Mouse (Mus musculus) kidney, postnatal 14 days (tissue): Measurements from ENCODE around the gene Sost.

Experiments used
- DNase-seq: peaks from one replicate; pipeline ENCODE4 v3.0.0; 2022; ENCODE audit warnings: mixed read lengths

The Sost gene

GRCm38 (mm10) chr11:101982981-101983411, 16.2 kb upstream of the Sost start:
- DNase-seq, result peak; percentile 59

DNA sequence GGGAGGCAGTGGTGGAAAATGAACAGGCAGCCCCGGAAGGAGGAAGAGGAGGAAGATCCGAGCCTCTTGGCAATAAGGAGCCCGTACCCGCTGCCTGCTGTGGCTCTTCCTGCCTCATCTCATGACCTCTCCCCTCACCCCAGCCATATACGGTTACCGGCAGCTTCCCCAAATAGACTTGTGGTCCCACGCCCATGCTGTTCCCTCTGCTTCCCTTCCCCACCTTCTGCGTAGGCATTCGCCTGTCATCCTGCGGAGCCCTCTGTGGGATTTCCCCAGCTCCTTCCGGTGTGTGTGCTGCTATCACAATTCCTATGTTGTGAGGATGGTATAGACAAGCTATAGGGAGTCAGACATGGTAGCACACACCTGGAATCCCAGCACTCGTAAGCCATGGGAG, 15.0 kb upstream of the Sost start:
- no peak for DNase-seq

DNA sequence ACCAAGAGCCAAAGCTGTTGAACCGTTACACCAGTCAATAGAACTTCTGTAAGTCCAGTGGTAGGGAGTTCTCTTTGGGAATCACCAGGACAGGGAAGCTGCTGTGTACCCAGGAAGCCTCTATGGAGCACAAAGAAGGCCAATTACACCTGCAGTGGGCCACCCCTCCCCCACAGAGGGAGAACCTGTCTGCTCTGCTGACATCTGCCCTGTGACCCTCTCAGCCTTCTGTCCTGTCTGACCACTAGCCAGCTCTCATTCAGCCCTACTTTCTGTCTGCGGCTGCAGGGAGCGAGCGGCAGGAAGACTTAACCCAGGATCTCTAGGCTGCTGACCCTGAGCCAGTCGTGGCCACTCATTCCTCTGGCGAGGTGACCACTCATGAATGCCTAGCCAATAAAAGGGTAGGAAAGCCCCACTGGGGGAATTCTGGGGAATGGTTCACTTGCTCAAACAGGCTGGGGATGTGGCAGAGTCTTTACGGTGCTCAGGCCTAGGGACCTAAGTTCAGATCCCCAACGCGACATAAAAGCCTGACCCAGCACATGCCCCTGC, 13.9 kb upstream of the Sost start:
- no peak for DNase-seq

DNA sequence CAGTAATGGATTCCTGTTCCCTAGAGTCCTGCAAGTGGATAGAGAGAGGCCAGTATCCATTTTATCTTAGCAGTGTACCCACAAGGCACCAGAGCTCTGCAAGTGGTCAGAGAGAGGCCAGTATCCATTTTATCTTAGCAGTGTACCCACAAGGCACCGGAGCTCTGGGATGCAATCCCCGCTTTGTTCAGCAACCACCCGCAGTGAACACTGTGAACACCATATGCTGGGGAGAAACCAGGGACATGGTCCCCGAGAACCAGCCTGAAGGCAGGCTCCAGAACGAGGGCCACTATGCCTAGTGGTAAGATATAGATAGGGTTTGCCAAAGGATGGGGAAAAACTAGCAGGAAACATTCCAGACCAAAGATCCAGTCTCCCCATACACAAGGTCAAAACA, 12.3 kb upstream of the Sost start:
- no peak for DNase-seq

DNA sequence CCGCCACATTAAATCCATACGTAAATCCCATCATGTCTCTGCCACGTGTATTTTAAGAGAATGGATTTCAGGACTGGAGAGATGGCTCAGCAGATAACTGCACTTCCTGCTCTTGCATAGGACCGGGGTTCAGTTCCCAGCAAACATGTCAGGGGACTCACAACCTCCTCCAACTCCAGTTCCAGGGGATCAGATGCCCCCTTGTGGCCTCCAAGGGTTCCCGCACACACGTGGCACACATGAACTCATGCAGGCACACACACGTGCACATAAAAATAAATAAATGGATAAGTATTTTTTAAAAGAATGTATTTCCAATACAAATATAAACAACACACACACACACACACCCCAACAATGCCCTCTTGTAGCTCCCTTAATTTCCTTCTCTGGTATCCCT, 10.1 kb upstream of the Sost start:
- no peak for DNase-seq

DNA sequence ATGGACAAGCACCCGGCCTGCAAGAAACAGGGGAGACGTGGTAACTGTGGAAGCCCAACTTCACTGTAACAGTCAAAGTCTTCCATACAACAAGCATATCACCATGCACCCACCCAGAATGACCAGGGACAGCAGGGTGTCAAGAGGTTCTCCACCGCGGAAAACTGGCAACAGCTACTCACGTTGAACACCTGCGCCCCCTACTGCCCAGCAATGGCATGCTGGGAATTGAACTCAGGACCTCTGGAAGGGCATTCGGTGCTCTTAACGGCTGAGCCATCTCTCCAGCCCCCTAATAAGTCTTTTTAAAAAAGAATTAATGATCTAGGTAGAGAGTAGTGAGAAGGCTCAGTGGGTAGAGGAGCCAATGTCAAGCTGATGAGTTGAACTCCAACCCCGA, 8.1 kb upstream of the Sost start:
- no peak for DNase-seq

DNA sequence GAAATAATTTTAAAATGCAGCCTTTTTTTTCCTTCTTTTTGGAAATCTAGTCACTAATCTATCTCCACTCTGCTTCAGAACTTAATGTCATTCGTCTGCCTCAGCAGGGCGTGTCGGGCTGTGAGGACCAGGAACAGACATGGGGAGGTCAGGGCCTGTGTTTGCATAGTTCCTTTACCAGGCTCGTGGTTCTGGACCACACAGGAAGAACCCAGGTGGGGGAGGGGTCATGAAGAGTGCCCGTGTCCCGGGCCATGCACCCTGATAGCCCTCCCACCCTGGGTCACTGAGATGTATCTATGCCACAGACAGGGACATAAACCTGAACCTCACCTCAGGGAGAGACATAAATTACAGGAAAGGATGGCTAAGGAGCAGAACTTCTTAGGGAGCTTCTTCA, 7.4 kb upstream of the Sost start:
- no peak for DNase-seq

- no peak for DNase-seq
Observed at GRCm38 (mm10) chr11:101973496-101973895, 6.7 kb upstream of the Sost start.

DNA sequence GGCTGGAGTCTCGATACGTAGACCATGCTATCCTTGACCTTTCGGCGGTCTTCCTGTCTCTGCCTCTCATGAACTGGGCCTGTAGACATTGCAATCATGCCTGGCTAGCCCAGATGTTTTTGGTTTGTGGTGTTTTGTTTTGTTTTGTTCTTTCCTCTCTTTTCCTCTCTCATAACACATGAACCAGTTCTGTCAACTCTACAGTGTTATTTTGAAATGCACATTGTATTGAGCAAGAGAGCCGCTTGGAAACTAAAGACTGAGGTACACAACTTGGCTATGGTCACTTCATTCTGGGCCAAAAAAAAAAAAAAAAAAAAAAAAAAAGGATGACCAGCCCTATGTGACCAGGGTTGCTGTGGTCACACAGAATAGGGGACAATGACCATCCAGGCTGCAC, 5.8 kb upstream of the Sost start:
- DNase-seq, result no peak

- DNase-seq, result no peak
Observed at GRCm38 (mm10) chr11:101972097-101972496, 5.3 kb upstream of the Sost start.

DNA sequence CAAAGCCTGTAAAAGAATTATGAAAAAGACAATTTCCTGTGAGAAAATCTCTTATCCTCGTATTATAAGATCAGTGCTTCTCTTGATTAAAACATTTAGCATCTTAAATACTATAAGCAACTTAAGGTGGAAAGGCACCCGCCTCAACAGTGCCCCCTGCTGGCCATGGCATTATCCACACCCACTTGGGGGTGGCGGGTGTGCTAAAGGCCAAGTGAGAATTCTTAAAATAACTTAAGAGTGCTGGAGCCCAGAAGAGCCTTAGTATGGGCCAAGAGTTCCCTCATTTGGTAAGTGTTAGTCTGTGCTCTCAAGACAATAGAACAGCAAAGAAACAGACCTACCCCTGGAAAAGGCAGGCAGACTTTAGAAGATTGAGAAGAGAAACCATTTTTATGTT, 4.6 kb upstream of the Sost start:
- DNase-seq, result no peak

DNA sequence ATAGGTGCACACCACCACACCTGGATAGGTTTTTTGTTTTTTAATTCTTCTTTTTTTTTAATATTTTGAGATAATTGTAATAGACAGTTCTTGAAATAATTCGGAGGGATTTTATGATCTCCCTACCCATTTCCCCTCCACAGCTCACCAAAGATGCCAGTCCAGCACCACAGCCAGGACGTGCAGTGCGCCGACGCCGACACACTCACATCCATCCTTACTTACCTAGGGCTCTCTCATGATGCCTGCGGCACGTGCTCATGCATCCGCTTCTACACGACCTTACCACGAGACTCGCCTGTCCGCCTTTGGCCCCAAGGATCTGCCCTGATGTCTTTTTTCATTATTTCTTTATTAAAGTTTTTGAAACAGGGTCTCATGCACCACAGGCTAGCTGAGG, 3.0 kb upstream of the Sost start:
- no peak for DNase-seq

- peak; percentile 91 for DNase-seq
Observed at GRCm38 (mm10) chr11:101968791-101969190, 2.0 kb upstream of the Sost start.

- DNase-seq, result no peak
Observed at GRCm38 (mm10) chr11:101968311-101968710, 1.5 kb upstream of the Sost start.

DNA sequence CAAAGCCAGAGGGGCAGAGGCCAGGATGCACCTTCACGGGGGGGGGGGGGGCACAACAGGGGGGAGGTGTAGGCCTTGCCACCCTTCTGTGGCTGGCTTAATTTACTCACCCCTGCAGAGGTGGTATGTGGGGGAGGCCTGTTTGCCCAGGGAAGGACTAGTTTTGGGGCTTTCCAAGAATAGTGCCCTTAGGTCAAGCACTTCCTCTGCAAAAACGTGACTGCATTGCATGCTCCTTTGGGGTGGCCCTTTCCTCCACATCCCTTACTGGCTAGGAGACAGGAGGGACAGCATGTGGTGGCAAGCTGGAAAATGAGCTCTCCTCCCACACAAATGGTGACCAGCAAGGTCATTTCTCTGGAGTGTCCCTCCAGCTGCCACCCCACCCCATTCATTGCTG, 1.3 kb downstream of the Sost start:
- DNase-seq, result no peak

GRCm38 (mm10) chr11:101964647-101965046, 2.2 kb downstream of the Sost start:
- no peak for DNase-seq

GRCm38 (mm10) chr11:101963473-101964291, 3.1 kb downstream of the Sost start:
- DNase-seq, result peak; percentile 44

- DNase-seq, result no peak
Observed at GRCm38 (mm10) chr11:101963043-101963442, 3.8 kb downstream of the Sost start.

GRCm38 (mm10) chr11:101957476-101957875, 9.3 kb downstream of the Sost start:
- DNase-seq, result no peak

GRCm38 (mm10) chr11:101953441-101953840, 13.4 kb downstream of the Sost start:
- DNase-seq, result no peak

- DNase-seq, result peak; percentile 86
Observed at GRCm38 (mm10) chr11:101952541-101953341, 14.1 kb downstream of the Sost start.

- no peak for DNase-seq
Observed at GRCm38 (mm10) chr11:101950021-101950420, 16.8 kb downstream of the Sost start.

- DNase-seq, result no peak
Observed at GRCm38 (mm10) chr11:101946525-101946924, 20.3 kb downstream of the Sost start.

GRCm38 (mm10) chr11:101943055-101943454, 23.8 kb downstream of the Sost start:
- no peak for DNase-seq
